Mouse (Mus musculus) kidney, postnatal 4 days (tissue): ENCODE results near the gene Lnx2.

ENCODE experiments used
- DNase-seq, 2 experiments: peaks; one replicate each; pipeline ENCODE4 v3.0.0; 2021; ENCODE audit warnings: mixed read lengths in 2 of 2

The Lnx2 gene

GRCm38 (mm10) chr5:147015191-147015590, 61.2 kb downstream of the Lnx2 start:
- no peak for DNase-seq

DNA sequence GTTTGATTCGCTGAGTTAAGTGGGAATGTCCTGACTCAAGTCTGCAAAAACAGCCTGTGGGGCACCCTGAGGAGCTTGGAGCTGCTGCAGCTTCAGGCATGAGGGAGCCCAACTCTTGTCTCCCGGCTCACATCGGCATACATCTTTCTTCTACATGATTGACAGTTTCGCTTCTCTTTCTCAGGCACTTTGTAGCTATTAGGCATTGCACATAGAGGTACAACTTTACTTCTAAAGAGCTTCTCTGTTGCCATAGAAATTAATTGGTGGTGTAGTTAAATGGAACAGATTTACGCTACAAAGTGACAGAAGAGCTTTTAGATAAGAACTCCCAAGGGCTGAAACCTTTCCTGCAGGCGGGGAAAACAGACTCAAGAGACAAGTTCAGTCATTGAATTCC, 62.5 kb downstream of the Lnx2 start:
- no peak for DNase-seq

- no peak for DNase-seq
Measured at GRCm38 (mm10) chr5:147011333-147011732, 65.1 kb downstream of the Lnx2 start.

DNA sequence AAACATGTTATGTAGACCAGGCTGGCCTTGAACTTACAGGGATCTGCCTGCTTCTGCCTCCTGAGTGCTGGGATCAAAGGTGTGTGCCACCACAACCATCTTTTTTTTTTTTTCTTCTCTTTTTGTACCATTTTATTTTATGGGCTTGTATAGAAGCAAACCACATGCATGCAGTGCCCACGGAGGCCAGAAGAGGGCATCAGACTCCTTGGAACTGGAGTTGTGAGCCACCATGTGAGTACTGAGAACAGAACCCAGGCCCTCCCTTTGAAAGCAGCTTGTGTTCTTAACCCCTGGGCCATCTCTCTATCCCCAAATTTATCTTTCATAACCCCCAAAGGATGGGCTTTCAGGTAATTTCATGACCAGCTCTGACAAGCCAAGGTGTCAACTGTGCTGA, 73.1 kb downstream of the Lnx2 start:
- DNase-seq = no peak

GRCm38 (mm10) chr5:147001312-147001711, 75.1 kb downstream of the Lnx2 start:
- no peak for DNase-seq

DNA sequence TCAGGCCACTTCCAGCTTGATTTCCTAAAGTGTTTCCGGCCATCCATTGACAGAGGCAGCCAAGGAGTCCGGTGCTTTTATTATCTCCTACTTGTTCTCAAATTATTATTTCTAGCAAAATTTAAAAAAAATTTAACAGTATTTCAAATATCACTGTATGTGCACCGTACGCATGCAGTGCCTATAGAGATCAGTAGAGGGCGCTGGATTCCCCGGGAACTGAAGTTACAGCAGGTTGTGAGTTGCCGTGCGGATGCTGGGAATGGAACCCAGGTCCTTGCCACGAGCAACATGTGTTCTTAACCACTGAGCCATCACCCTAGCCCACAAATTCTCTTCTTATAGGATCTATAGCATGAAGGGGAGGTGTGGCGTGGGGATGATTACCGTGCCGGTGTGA, 77.6 kb downstream of the Lnx2 start:
- no peak for DNase-seq

GRCm38 (mm10) chr5:146996812-146997211, 79.6 kb downstream of the Lnx2 start:
- no peak for DNase-seq

DNA sequence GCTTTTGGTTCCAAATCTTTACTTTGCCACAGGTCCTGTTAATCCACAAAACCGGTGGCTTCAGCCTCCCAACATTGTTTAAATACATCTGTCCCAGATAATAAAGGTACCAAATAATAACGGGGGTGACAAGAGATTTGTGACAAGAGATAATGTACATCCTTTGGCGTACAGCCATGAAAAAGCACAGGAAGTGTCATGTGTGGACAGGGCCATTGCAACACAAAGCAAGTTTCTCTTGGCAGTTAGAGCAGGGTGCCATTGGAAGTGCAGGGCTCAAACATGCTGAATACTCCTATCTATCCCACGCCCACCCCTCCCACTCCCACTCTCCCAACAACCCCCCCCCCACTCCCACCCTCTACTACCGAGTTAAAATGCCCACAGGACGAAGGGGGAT, 81.4 kb downstream of the Lnx2 start:
- DNase-seq = no peak

DNA sequence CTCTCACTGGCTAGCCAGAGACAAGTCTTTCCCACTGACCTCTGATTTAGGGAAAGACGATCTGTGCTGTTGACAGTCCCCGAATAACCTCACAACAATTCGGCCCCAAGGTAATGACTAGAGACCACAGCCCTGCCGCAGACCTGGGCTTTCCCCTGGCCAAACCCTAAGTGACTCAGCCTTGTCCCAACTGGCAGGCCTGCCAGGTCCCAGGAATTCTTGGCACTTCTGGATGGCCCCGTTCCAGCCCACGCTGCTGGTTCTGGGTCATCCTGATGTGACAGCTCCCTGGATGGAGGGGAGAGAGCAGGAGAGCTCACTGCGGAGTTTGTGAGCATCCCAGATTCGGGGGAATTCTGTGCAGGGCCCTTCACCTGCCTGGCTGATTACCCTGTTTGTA, 82.9 kb downstream of the Lnx2 start:
- no peak for DNase-seq

- no peak for DNase-seq
Measured at GRCm38 (mm10) chr5:146989051-146989450, 87.3 kb downstream of the Lnx2 start.

- no peak for DNase-seq
Measured at GRCm38 (mm10) chr5:146987588-146987987, 88.8 kb downstream of the Lnx2 start.

GRCm38 (mm10) chr5:146985725-146986433, 90.5 kb downstream of the Lnx2 start:
- DNase-seq = no peak

DNA sequence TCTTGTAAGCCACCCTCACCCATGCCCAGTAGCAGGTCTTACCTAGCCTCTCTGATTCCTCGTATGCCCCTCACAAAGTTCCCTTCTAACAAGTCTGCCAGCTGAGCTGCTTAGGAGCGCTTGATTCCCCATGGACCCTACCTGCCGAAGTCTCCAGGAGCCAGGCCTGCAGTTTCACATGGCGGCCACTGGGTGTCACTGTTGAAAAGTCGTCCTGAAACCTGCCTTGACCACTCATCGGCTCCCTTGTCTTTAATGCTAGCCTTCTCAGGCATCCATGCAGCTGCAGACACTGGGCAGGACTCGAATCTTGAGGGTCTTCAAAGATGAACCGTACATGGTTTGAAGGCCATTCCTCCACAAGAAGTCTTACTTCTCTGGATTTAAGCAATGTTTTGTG, 93.2 kb downstream of the Lnx2 start:
- peak; percentile 75 to 79 for DNase-seq

GRCm38 (mm10) chr5:146981376-146981775, 95.0 kb downstream of the Lnx2 start:
- peak in 1 of 2 experiments; percentile 10 for DNase-seq

GRCm38 (mm10) chr5:146974781-146975123, 101.6 kb downstream of the Lnx2 start:
- peak; percentile 32 to 54 for DNase-seq

DNA sequence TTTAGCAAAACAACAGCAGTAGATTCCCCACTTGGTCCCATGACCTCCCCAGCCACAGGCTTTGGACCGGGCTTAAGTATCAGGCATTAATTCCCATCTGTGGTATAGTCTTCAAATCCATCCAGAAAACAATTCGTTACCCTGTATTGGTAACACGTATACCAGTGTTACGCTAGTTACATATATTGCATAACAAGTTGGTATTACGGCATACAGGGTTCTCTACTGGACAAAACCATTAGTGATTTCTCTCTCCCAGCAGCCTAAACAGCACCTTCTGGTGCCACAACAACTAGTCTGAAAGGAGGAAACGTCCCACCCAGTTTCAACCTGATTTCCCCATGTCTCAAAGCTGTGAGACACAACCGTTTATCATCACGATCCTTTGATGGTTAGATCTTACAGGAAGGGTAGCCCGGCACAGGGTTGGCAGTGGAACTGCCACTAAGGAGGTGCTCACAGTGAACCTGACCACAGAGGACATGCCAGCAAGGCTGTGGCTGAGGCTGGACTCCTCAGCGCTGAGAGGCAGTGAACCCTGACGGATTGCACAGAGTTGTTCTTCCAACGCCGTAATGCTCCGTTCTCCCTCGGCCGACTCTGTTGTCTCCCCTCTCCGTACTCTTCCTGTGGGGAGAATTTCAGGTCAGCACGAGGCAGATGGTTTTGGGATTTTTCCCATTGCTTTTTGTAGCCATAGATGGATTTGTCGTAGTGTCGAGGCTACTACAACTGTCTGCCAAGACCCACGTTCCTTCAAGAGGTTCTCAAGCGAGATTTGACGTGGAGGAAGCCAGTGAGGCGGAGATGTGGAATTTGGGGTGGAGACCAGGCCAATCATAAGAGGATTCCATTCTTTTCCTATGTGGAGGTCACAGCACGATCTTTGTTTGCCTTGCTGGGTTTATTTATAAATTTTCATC, 102.3 kb downstream of the Lnx2 start:
- peak; percentile 29 to 53 for DNase-seq

DNA sequence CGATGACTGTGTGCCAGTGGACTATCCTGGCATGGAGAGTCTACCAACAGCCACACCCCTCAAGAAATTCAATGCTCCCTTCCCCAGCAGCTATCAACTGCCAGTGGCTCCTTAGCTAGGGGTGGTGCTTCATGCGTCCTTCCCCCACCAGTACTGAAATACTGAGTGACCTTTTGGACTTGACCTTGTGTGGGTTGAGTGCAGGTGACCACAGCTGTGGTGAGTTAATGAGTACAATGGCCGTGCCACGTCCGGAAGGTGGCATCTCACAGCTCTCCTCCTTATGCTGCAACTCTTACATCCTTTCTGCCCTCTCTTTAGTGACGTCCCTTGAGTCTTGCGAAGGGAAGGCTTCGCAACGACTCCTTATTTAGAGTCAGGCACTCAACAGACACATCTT, 103.0 kb downstream of the Lnx2 start:
- DNase-seq = peak in 1 of 2 experiments; percentile 38

DNA sequence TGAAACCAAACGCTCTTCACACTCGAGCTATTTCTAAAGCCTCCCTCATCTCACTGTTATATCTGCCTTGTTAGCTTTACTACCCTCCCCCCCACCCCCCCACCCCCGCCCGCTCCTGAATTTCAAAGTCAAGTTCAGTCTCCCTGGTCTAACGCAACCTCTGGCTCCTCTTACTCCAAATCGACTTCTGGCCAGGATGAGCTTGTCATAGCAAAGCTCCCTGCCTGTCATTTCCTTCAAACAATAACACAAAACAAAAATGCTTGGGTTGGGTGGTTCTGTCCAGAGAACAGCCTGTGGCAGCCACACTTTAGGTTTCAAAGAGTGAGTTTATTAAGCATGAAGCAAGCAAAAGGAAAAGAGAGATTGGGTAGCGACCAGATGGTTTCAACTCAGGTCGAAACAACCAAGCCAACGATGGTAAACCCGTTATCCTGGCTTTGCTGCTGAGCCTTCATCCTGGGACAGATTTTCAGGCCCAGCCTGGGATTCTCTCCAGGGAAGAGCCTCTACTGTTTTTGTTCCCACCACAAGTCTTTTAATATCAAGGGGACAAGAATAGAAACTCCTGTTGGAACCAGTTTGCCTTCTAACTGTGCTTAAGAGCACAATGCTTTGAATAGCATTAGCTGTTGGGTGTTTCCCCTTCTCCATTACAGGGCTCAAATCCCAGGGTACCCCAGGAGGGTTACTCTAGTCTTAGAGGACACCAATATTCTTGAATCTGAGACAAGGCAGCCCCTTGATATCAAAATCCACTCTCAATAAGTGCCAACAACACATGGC, 104.4 kb downstream of the Lnx2 start:
- DNase-seq = no peak

DNA sequence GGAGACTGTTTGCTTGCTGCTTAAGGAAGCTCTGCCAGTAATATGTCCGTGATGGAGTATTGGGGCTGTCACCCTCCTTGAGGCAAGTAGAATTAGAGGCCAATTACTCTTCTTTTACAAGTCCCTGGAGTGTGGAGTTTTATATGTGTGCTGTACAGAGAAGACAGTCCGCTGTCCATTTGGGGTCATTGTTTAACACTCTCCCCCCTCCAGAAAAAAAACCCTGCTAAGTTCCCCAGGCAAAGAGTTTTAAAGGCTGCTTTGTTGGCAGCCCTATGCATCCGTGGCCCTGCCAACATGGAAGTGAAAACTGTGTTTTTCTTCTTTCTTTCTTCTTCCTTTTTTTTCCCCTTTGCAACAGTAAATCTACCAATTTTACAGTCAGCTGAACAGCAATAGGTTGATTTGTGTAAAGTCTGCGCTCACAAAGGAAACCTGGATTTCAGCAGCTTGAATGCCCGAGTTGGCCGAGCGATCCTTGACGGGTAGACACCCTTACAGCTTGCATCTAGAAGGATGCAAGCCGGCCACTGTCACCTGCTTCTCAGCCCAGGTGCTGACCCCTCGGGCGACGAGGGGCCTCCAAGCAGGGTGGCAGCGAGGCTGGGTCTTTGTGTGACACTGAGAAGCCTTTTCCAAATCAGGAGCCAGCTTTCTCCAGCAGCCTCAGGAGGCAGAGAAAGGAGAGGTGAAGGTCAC, 107.5 kb downstream of the Lnx2 start:
- no peak for DNase-seq
